Mouse (Mus musculus) myocyte (in vitro differentiated cells): ENCODE data around the gene Ak5. TPM values are rescaled to one million over a fixed set of nuclear protein-coding genes. Genes with fewer than 3 reads are reported as not detected.

Experiments used
- H3K27me3 ChIP-seq: one replicate; pipeline ENCODE4 v1.6.1; 2011; ENCODE audit not compliant: control insufficient read depth, insufficient read depth, insufficient read length
- H3K36me3 ChIP-seq: one replicate; pipeline ENCODE4 v1.6.1; 2011; ENCODE audit not compliant: control insufficient read depth, insufficient read depth
- H3K4me2 ChIP-seq: one replicate; pipeline ENCODE4 v1.6.1; 2011; ENCODE audit warnings: low read depth, control low read depth
- H3K4me3 ChIP-seq: one replicate; pipeline ENCODE4 v1.5.1; 2011; ENCODE audit warnings: mild to moderate bottlenecking, control low read depth, moderate library complexity
- H3K79me2 ChIP-seq: one replicate; pipeline ENCODE4 v1.6.1; 2011; ENCODE audit not compliant: control insufficient read depth, insufficient read depth
- H3ac ChIP-seq: one replicate; pipeline ENCODE4 v1.6.1; 2011; ENCODE audit not compliant: control insufficient read depth, insufficient read length
- CEBPB ChIP-seq: IDR thresholded peaks from 2 replicates; pipeline ENCODE4 v1.6.1; 2011; ENCODE audit warnings: mild to moderate bottlenecking, moderate library complexity; ENCODE audit not compliant: poor library complexity, insufficient read depth, severe bottlenecking
- E2F4 ChIP-seq: IDR thresholded peaks from one replicate; pipeline ENCODE4 v1.6.1; 2011; ENCODE audit warnings: mild to moderate bottlenecking, control low read depth, moderate library complexity; ENCODE audit not compliant: insufficient read depth
- MAX ChIP-seq: IDR thresholded peaks from one replicate; pipeline ENCODE4 v1.6.1; 2011; ENCODE audit warnings: low read depth, mild to moderate bottlenecking, control low read depth
- MYOD1 ChIP-seq, 3 experiments: IDR thresholded peaks; one replicate each; pipeline ENCODE4 v1.6.1; 2011; ENCODE audit warnings: control low read depth in 2 of 3, low read depth in 2 of 3, mild to moderate bottlenecking in 2 of 3, moderate library complexity in 1 of 3; ENCODE audit not compliant: insufficient read length in 2 of 3, control insufficient read depth in 1 of 3
- MYOG ChIP-seq, 3 experiments: IDR thresholded peaks; one replicate each; pipeline ENCODE4 v1.6.1; 2011; ENCODE audit warnings: control low read depth in 2 of 3, low read depth in 2 of 3, mild to moderate bottlenecking in 2 of 3; ENCODE audit not compliant: insufficient read length in 2 of 3, control insufficient read depth in 1 of 3, insufficient read depth in 1 of 3
- POLR2A ChIP-seq: IDR thresholded peaks from one replicate; pipeline ENCODE4 v1.6.1; 2011; ENCODE audit warnings: low read depth, mild to moderate bottlenecking, control low read depth, moderate library complexity; ENCODE audit not compliant: insufficient read length
- POLR2AphosphoS2 ChIP-seq: IDR thresholded peaks from one replicate; pipeline ENCODE4 v1.6.1; 2011; ENCODE audit warnings: low read depth, control low read depth; ENCODE audit not compliant: insufficient read length
- REST ChIP-seq: IDR thresholded peaks from one replicate; pipeline ENCODE4 v1.6.1; 2011; ENCODE audit warnings: mild to moderate bottlenecking, control low read depth, moderate library complexity; ENCODE audit not compliant: insufficient read depth, insufficient read length
- SRF ChIP-seq: IDR thresholded peaks from one replicate; pipeline ENCODE4 v1.6.1; 2011; ENCODE audit warnings: low read depth; ENCODE audit not compliant: control insufficient read depth, insufficient read length
- TCF12 ChIP-seq: IDR thresholded peaks from one replicate; pipeline ENCODE4 v1.6.1; 2011; ENCODE audit warnings: mild to moderate bottlenecking, control low read depth; ENCODE audit not compliant: poor library complexity, insufficient read depth, severe bottlenecking
- TCF3 ChIP-seq: IDR thresholded peaks from one replicate; pipeline ENCODE4 v1.6.1; 2011; ENCODE audit warnings: low read depth, control low read depth; ENCODE audit not compliant: insufficient read length
- USF1 ChIP-seq: IDR thresholded peaks from one replicate; pipeline ENCODE4 v1.6.1; 2011; ENCODE audit warnings: low read depth, mild to moderate bottlenecking, control low read depth, moderate library complexity
- polyA plus RNA-seq: library from polyadenylated mRNA; unstranded; fragments of >200 nt; fragmentation: generic; extraction: Trizol; gene quantifications from one replicate; pipeline ENCODE4 v1.2.1, GENCODE M21; 2012; ENCODE audit warnings: missing spikeins

Gene Ak5
- polyA plus RNA-seq, 1 experiment = 2.2 TPM

DNA sequence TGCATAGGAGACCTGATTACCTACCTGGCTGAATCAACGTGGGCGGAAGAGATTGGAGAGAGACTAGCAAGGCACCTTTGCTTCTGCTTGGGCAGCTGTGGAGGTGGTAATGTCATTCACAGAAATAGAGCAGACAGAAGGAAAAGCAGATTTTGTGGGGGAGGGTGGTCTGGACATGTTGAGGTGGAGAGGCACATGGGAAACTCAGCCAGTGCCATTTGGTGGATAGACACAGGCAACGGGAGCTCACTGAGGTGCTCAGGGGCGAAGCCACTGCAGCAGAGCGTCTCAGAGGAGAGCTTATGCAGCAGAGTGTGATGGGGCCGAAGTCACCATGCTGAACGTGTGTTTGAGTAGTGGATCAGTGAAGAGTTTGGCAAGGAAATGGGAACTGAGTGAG lies 147.1 kb downstream of the Ak5 start:
- Histone ChIP-seq H3K36me3 (no peaks in the 10 kb centered on the region), H3K79me2 (no peaks in the 10 kb centered on the region), H3ac (no peak overlapping the region), H3K27me3 (no peaks in the 10 kb centered on the region), H3K4me2 (no peak overlapping the region), H3K4me3 (no peak overlapping the region)
- TF ChIP-seq E2F4 (no peak), TCF12 (no peak), POLR2AphosphoS2 (no peak), USF1 (no peak), POLR2A (no peak), CEBPB (no peak), MAX (no peak), SRF (no peak), TCF3 (no peak), MYOG (IDR thresholded peaks at IDR 0.05; ENCODE audit: control insufficient read depth in 1 of 3, insufficient read depth in 1 of 3, insufficient read length in 2 of 3, low read depth in 2 of 3) (no peak), MYOD1 (IDR thresholded peaks at IDR 0.05; ENCODE audit: control insufficient read depth in 1 of 3, insufficient read length in 2 of 3, low read depth in 2 of 3) (no peak), REST (no peak)

DNA sequence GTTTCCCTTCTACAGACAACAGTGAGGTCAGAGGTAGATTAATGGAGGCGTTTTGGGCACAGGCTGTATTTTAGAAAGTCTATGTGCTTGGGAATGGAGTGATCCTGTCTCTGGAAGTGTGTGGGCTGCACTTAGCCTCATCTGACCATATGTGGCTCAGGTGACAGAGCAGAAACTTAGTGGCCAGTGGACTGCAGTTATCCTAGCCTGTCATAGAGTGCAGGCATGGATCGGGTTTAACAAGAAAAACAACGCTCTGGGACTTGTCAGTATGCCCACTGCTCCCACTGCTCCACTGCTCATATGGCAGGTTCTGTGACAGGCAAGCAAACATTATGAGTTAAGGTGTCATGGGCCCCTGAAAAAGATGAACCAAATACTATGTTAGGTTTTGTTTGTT lies 148.1 kb downstream of the Ak5 start:
- TF ChIP-seq REST (no peak), TCF12 (no peak), TCF3 (no peak), POLR2A (no peak)
- no peak overlapping the region for H3ac ChIP-seq
- no peaks in the 10 kb centered on the region for H3K27me3 ChIP-seq
- H3K4me2 ChIP-seq = no peak overlapping the region
- H3K79me2 ChIP-seq = no peaks in the 10 kb centered on the region
- H3K4me3 ChIP-seq = no peak overlapping the region
- no peaks in the 10 kb centered on the region for H3K36me3 ChIP-seq

DNA sequence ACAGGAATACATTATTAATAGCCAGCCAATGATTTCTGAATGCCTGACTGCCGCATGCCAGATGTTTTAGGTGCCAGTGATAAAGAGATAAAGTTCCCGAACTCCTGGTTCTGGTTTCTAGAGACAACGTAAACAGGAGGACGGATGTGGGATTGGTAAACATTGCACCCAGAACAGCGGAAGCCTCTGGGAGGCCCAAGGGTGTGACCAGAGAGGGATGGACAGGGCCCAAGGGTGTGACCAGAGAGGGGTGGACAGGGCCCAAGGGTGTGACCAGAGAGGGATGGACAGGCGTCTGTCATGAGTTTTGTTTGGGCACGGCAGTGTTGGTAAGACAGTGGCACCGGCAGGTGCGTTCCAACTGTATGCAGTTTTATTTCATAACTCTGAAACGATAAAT lies 148.6 kb downstream of the Ak5 start:
- no peaks in the 10 kb centered on the region for H3K36me3 ChIP-seq
- H3K4me3 ChIP-seq = no peak overlapping the region
- H3K4me2 ChIP-seq = no peak overlapping the region
- TF ChIP-seq MAX (no peak), MYOD1 (IDR thresholded peaks at IDR 0.05; ENCODE audit: control insufficient read depth in 1 of 3, insufficient read length in 2 of 3, low read depth in 2 of 3) (peak in 1 of 3 experiments; percentile 38), REST (no peak), POLR2AphosphoS2 (no peak)
- H3K27me3 ChIP-seq = no peaks in the 10 kb centered on the region
- H3K79me2 ChIP-seq = no peaks in the 10 kb centered on the region
- no peak overlapping the region for H3ac ChIP-seq

DNA sequence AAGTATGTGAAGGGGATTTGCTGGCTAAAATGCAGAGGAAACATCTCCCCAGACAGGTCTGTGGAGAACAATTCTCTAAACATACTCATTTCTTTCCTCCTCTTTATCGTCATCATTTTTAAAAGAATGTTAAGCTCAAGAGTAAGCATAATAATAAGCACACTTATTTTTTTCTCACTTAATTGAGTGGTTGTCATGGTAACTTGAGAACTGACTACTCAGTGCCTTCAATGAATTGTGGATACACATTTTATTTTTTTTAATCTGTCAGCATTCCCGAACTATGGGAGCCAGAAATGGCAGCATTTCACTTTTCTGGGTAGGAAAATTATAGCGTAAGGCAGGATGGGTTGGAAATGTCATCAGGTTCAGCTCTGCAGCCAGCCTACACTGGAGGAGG lies 151.6 kb downstream of the Ak5 start:
- Histone ChIP-seq H3ac (no peak overlapping the region), H3K4me3 (no peak overlapping the region), H3K36me3 (no peaks in the 10 kb centered on the region), H3K27me3 (no peaks in the 10 kb centered on the region), H3K79me2 (no peaks in the 10 kb centered on the region), H3K4me2 (no peak overlapping the region)
- TF ChIP-seq E2F4 (no peak), MAX (no peak), POLR2AphosphoS2 (no peak), USF1 (no peak), CEBPB (no peak), REST (no peak), SRF (no peak), MYOG (IDR thresholded peaks at IDR 0.05; ENCODE audit: control insufficient read depth in 1 of 3, insufficient read depth in 1 of 3, insufficient read length in 2 of 3, low read depth in 2 of 3) (no peak), POLR2A (no peak), TCF12 (no peak), MYOD1 (IDR thresholded peaks at IDR 0.05; ENCODE audit: control insufficient read depth in 1 of 3, insufficient read length in 2 of 3, low read depth in 2 of 3) (no peak), TCF3 (no peak)

DNA sequence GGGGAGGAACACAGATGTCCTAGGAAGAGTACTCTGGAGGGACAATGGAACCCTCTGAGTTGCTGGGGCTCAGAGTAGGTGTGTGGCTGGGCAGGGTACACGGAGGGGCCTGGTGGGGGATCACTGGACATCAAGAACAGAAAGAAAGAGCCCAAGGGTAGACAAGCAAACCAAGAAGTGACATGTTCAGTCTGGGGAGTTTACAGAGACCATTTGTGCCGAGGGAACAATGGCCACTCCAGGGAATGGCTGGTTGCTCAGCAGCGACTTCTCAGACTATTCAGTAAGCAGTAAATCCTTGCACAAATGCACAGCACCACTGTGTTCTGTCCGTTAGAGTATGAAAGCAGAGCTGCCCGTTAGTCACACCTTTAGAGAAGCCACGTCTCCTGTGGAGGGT lies 152.2 kb downstream of the Ak5 start:
- Histone ChIP-seq H3K4me3 (no peak overlapping the region), H3K36me3 (no peaks in the 10 kb centered on the region), H3K27me3 (no peaks in the 10 kb centered on the region), H3ac (no peak overlapping the region), H3K4me2 (no peak overlapping the region), H3K79me2 (no peaks in the 10 kb centered on the region)
- no peak for TF ChIP-seq MYOG (IDR thresholded peaks at IDR 0.05; ENCODE audit: control insufficient read depth in 1 of 3, insufficient read depth in 1 of 3, insufficient read length in 2 of 3, low read depth in 2 of 3)

DNA sequence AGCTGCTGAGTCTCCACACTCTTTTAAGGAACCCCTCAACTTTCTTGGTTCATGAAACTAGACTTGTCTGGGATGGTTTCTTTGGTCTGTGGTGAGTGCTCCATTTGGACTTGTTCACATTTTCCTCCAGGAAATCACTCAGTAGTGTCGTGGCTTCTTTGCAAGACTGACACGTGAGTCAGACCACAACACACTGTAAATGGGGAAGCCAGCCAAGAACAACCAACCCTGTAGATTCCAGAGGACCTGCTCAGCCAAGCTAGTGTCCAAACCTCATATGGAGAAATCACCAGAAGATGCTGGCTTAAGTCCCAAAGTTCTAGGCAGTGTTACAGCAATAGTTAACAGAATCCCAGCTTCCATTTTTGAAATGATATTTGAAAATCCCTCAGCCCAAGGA lies 155.6 kb downstream of the Ak5 start:
- Histone ChIP-seq H3K36me3 (no peaks in the 10 kb centered on the region), H3K4me2 (peak overlapping the region; percentile 16), H3K79me2 (no peaks in the 10 kb centered on the region), H3ac (no peak overlapping the region), H3K27me3 (no peaks in the 10 kb centered on the region), H3K4me3 (no peak overlapping the region)
- TF ChIP-seq REST (no peak), E2F4 (no peak), TCF3 (no peak), MYOG (IDR thresholded peaks at IDR 0.05; ENCODE audit: control insufficient read depth in 1 of 3, insufficient read depth in 1 of 3, insufficient read length in 2 of 3, low read depth in 2 of 3) (peak in 1 of 3 experiments; percentile 5), MAX (no peak), USF1 (peak; percentile 26), CEBPB (peak; percentile 51; the same call in 1 of the 2 replicates), POLR2A (no peak), TCF12 (no peak), SRF (no peak), POLR2AphosphoS2 (no peak), MYOD1 (IDR thresholded peaks at IDR 0.05; ENCODE audit: control insufficient read depth in 1 of 3, insufficient read length in 2 of 3, low read depth in 2 of 3) (no peak)
